Mouse (Mus musculus) MEL (cell line): ENCODE results near the gene Cdk4. TPM values are rescaled to one million over a fixed set of nuclear protein-coding genes. Genes with fewer than 3 reads are reported as not detected.
A peak's percentile ranks its signal among the peaks of the same experiment; 100 is the strongest.

Source experiments
- DNase-seq: peaks from one replicate; pipeline ENCODE4 v3.0.0; 2011; ENCODE audit warnings: low read depth, low spot score
- H3K27ac ChIP-seq: 2 replicates; pipeline ENCODE4 v1.5.1; 2012; ENCODE audit warnings: low read depth, mild to moderate bottlenecking, control low read depth, low read length, moderate library complexity; ENCODE audit not compliant: control insufficient read depth
- H3K27me3 ChIP-seq, 2 experiments: fragments of 150-350 bp in 1 of 2; sonication (generic) in 1 of 2; 2 replicates each; pipeline ENCODE4 v1.6.1; 2012; ENCODE audit warnings: low read length in 2 of 2, mild to moderate bottlenecking in 2 of 2, improper control_type of control experiment in 1 of 2, moderate library complexity in 1 of 2; ENCODE audit not compliant: insufficient read depth in 2 of 2, control insufficient read depth in 1 of 2
- H3K36me3 ChIP-seq, 2 experiments: 2 replicates each; pipeline ENCODE4 v1.6.1; 2012 to 2014; ENCODE audit warnings: low read length in 2 of 2, improper control_type of control experiment in 1 of 2, inconsistent platforms in 1 of 2, mild to moderate bottlenecking in 1 of 2; ENCODE audit not compliant: insufficient read depth in 2 of 2, control insufficient read depth in 1 of 2
- H3K4me1 ChIP-seq, 2 experiments: fragments of 150-350 bp in 1 of 2; sonication (generic) in 1 of 2; 2 replicates each; pipeline ENCODE4 v1.6.1; 2012; ENCODE audit warnings: low read length in 2 of 2, improper control_type of control experiment in 1 of 2, mild to moderate bottlenecking in 1 of 2; ENCODE audit not compliant: insufficient read depth in 2 of 2, control insufficient read depth in 1 of 2
- H3K4me3 ChIP-seq, 2 experiments: fragments of 150-350 bp in 1 of 2; sonication (generic) in 1 of 2; 2 replicates each; pipeline ENCODE4 v1.5.1; 2012; ENCODE audit warnings: low read depth in 2 of 2, low read length in 2 of 2, mild to moderate bottlenecking in 2 of 2, moderate library complexity in 2 of 2, control low read depth in 1 of 2, improper control_type of control experiment in 1 of 2; ENCODE audit not compliant: control insufficient read depth in 1 of 2, insufficient read depth in 1 of 2
- H3K79me2 ChIP-seq: 2 replicates; pipeline ENCODE4 v1.6.1; 2012; ENCODE audit warnings: mild to moderate bottlenecking, low read length, moderate library complexity; ENCODE audit not compliant: control insufficient read depth, poor library complexity, insufficient read depth
- H3K9ac ChIP-seq: 2 replicates; pipeline ENCODE4 v1.6.1; 2012; ENCODE audit warnings: low read depth, mild to moderate bottlenecking, control low read depth, low read length, moderate library complexity; ENCODE audit not compliant: control insufficient read depth, poor library complexity, severe bottlenecking
- H3K9me3 ChIP-seq: fragments of 150-350 bp; sonication (generic); replicated peaks from 2 replicates; pipeline ENCODE4 v1.6.1; 2012; ENCODE audit warnings: mild to moderate bottlenecking, low read length, improper control_type of control experiment, moderate library complexity; ENCODE audit not compliant: insufficient read depth
- CHD1 ChIP-seq: IDR thresholded peaks from 2 replicates; pipeline ENCODE4 v1.6.1; 2012; ENCODE audit warnings: low read depth, mild to moderate bottlenecking, inconsistent platforms, low read length, improper control_type of control experiment
- E2F4 ChIP-seq: IDR thresholded peaks from 2 replicates; pipeline ENCODE4 v1.6.1; 2011; ENCODE audit warnings: low read depth, low read length, improper control_type of control experiment, borderline replicate concordance
- ELF1 ChIP-seq: IDR thresholded peaks from 2 replicates; pipeline ENCODE4 v1.6.1; 2014; ENCODE audit warnings: low read depth, mild to moderate bottlenecking, inconsistent platforms, low read length, improper control_type of control experiment, moderate library complexity
- EP300 ChIP-seq, 2 experiments: IDR thresholded peaks; 2 replicates each; pipeline ENCODE4 v1.6.1; 2011; ENCODE audit warnings: improper control_type of control experiment in 2 of 2, low read length in 2 of 2, low read depth in 1 of 2, mild to moderate bottlenecking in 1 of 2
- ETS1 ChIP-seq: IDR thresholded peaks from 2 replicates; pipeline ENCODE4 v1.6.1; 2012; ENCODE audit warnings: low read depth, mild to moderate bottlenecking, inconsistent platforms, low read length, improper control_type of control experiment, moderate library complexity
- GABPA ChIP-seq: IDR thresholded peaks from 2 replicates; pipeline ENCODE4 v1.6.1; 2012; ENCODE audit warnings: low read depth, mild to moderate bottlenecking, inconsistent platforms, low read length, improper control_type of control experiment, moderate library complexity
- HCFC1 ChIP-seq: IDR thresholded peaks from 2 replicates; pipeline ENCODE4 v1.6.1; 2012; ENCODE audit warnings: low read depth, mild to moderate bottlenecking, inconsistent platforms, low read length, improper control_type of control experiment, moderate library complexity
- JUND ChIP-seq: IDR thresholded peaks from 2 replicates; pipeline ENCODE4 v1.6.1; 2011; ENCODE audit warnings: low read depth, mild to moderate bottlenecking, improper control_type of control experiment, low read length
- MAX ChIP-seq: IDR thresholded peaks from 2 replicates; pipeline ENCODE4 v1.6.1; 2011; ENCODE audit warnings: low read length, improper control_type of control experiment
- MEF2A ChIP-seq: IDR thresholded peaks from 2 replicates; pipeline ENCODE4 v1.6.1; 2014; ENCODE audit warnings: low read depth, mild to moderate bottlenecking, inconsistent platforms, low read length, improper control_type of control experiment; ENCODE audit not compliant: poor library complexity, insufficient replicate concordance, severe bottlenecking; ENCODE audit errors: extremely low read depth
- MXI1 ChIP-seq: IDR thresholded peaks from 2 replicates; pipeline ENCODE4 v1.6.1; 2011; ENCODE audit warnings: mild to moderate bottlenecking, low read depth, low read length, improper control_type of control experiment
- NELFE ChIP-seq: IDR thresholded peaks from 2 replicates; pipeline ENCODE4 v1.6.1; 2011; ENCODE audit warnings: low read depth, low read length, improper control_type of control experiment
- NRF1 ChIP-seq: IDR thresholded peaks from 2 replicates; pipeline ENCODE4 v1.6.1; 2014; ENCODE audit warnings: low read depth, mild to moderate bottlenecking, inconsistent platforms, low read length, improper control_type of control experiment, moderate library complexity; ENCODE audit not compliant: poor library complexity, insufficient read depth, severe bottlenecking
- SIN3A ChIP-seq: IDR thresholded peaks from 2 replicates; pipeline ENCODE4 v1.6.1; 2012; ENCODE audit warnings: low read length, improper control_type of control experiment, inconsistent platforms
- SMC3 ChIP-seq: IDR thresholded peaks from 2 replicates; pipeline ENCODE4 v1.6.1; 2011; ENCODE audit warnings: low read depth, low read length, improper control_type of control experiment
- TBP ChIP-seq: IDR thresholded peaks from 2 replicates; pipeline ENCODE4 v1.8.0; 2011; ENCODE audit warnings: low read depth, low read length, improper control_type of control experiment
- TCF12 ChIP-seq: IDR thresholded peaks from 2 replicates; pipeline ENCODE4 v1.6.1; 2014; ENCODE audit warnings: low read depth, mild to moderate bottlenecking, inconsistent platforms, low read length, improper control_type of control experiment, moderate library complexity
- UBTF ChIP-seq: IDR thresholded peaks from 2 replicates; pipeline ENCODE4 v1.6.1; 2012; ENCODE audit warnings: low read depth, mild to moderate bottlenecking, inconsistent platforms, low read length, improper control_type of control experiment, moderate library complexity, borderline replicate concordance; ENCODE audit not compliant: insufficient read depth
- USF2 ChIP-seq, 2 experiments: IDR thresholded peaks; 2 replicates each; pipeline ENCODE4 v1.6.1; 2011 to 2012; ENCODE audit warnings: improper control_type of control experiment in 2 of 2, low read length in 2 of 2, borderline replicate concordance in 1 of 2, inconsistent platforms in 1 of 2, low read depth in 1 of 2, mild to moderate bottlenecking in 1 of 2; ENCODE audit not compliant: insufficient read depth in 1 of 2
- ZC3H11A ChIP-seq: IDR thresholded peaks from 2 replicates; pipeline ENCODE4 v1.6.1; 2012; ENCODE audit warnings: low read depth, mild to moderate bottlenecking, inconsistent platforms, low read length, improper control_type of control experiment
- ZKSCAN1 ChIP-seq: IDR thresholded peaks from 2 replicates; pipeline ENCODE4 v1.6.1; 2012; ENCODE audit warnings: low read depth, mild to moderate bottlenecking, inconsistent platforms, low read length, improper control_type of control experiment, moderate library complexity
- ZMIZ1 ChIP-seq: IDR thresholded peaks from 2 replicates; pipeline ENCODE4 v1.6.1; 2012; ENCODE audit warnings: low read depth, mild to moderate bottlenecking, inconsistent platforms, low read length, improper control_type of control experiment, moderate library complexity
- ZNF384 ChIP-seq: IDR thresholded peaks from 2 replicates; pipeline ENCODE4 v1.6.1; 2012; ENCODE audit warnings: low read depth, mild to moderate bottlenecking, inconsistent platforms, low read length, improper control_type of control experiment
- polyA plus RNA-seq, 2 experiments: library from polyadenylated mRNA; stranded (reverse) in 1 of 2; unstranded in 1 of 2; fragments of >175 nt in 1 of 2; fragments of >200 nt in 1 of 2; gene quantifications; 2 replicates each; pipeline versions ENCODE4 v1.2.1 to v1.2.4; 2012; ENCODE audit warnings: low replicate concordance in 2 of 2, low read depth in 1 of 2; ENCODE audit not compliant: insufficient read length in 2 of 2, insufficient read depth in 1 of 2, missing spikeins in 1 of 2
- total RNA-seq: library from RNA; depleted of rRNA; stranded (reverse); fragments of 300-350 nt; gene quantifications from 2 replicates; pipeline ENCODE4 v1.2.3, GENCODE M21; 2012

Cdk4 gene
- total and polyA plus RNA-seq, 3 experiments, result 443 to 1,325 (median 843) TPM

DNA sequence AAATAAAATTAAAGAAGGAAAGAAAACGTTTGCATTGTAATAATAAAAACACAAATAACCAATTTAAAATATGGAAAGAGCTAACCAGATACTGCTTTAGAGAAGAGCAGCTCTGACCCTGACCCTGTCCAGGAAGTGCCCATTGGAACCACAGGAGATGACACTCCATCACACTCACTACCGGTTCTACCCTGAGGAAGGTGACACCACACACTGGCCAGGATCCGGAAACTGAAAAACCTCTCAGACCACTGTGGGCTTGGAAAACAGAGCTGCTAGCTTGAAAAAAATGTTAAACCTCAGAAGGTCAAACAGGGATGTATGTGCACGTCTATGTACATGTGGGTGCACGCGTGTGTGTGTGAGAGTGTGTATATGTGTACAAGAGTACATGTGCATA lies 37.8 kb downstream of the Cdk4 start:
- no peak overlapping the region for H3K4me3 ChIP-seq
- no peak overlapping the region for H3K9ac ChIP-seq
- no peaks in the 10 kb centered on the region for H3K79me2 ChIP-seq
- no peak for DNase-seq
- TF ChIP-seq UBTF (no peak), TBP (no peak), MXI1 (no peak), ZKSCAN1 (no peak), NELFE (no peak), ZC3H11A (no peak), GABPA (no peak), MEF2A (no peak), EP300 (IDR thresholded peaks at IDR 0.05; ENCODE audit: low read depth in 1 of 2, low read length in 2 of 2) (no peak), MAX (no peak), ZNF384 (no peak), NRF1 (no peak), USF2 (IDR thresholded peaks at IDR 0.05; ENCODE audit: borderline replicate concordance in 1 of 2, insufficient read depth in 1 of 2, low read depth in 1 of 2, low read length in 2 of 2) (no peak), JUND (no peak), ELF1 (no peak), ZMIZ1 (no peak), CHD1 (no peak)
- no peaks in the 10 kb centered on the region for H3K27me3 ChIP-seq
- no peak overlapping the region for H3K27ac ChIP-seq
- H3K4me1 ChIP-seq, result peaks cover 2 to 20% of the 10 kb centered on the region in 2 experiments
- peaks cover 2 to 7% of the 10 kb centered on the region in 2 experiments; a peak in 2 of 4 replicates for H3K36me3 ChIP-seq
- H3K9me3 ChIP-seq, result no peaks in the 10 kb centered on the region

DNA sequence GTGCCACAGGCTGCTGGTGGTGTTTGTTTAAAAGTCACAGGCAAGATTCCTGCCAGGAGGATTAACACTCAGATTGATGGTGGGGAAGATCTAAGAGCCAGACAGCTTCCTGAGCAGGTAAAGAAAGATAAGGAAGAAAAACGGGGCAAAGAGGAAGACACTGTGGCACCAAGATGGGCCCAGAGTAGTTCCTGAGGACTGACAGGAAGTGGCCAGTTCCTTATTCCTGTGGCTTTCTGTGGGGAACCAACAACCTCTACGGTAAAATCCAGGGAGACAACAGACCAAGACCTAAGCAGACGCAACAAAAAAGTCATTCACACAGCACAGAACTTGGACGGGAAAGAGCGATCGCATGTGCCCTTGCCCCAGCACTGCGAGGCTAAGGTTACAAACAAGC lies 40.3 kb downstream of the Cdk4 start:
- no peaks in the 10 kb centered on the region for H3K79me2 ChIP-seq
- H3K4me1 ChIP-seq, result peaks cover 6 to 30% of the 10 kb centered on the region in 2 experiments
- no peak overlapping the region for H3K4me3 ChIP-seq

More for the DNA sequence above, 40.3 kb downstream of the Cdk4 start:
- peak; percentile 32 for DNase-seq
- Histone ChIP-seq H3K9me3 (no peaks in the 10 kb centered on the region), H3K9ac (no peak overlapping the region), H3K27ac (no peak overlapping the region), H3K27me3 (no peaks in the 10 kb centered on the region), H3K36me3 (peaks cover 2 to 18% of the 10 kb centered on the region in 2 experiments)
- TF ChIP-seq JUND (no peak), SIN3A (no peak), E2F4 (no peak), TCF12 (no peak), SMC3 (no peak), ZMIZ1 (no peak), ZNF384 (no peak), GABPA (no peak), HCFC1 (no peak), NRF1 (no peak), ELF1 (no peak), NELFE (no peak), ETS1 (no peak), MEF2A (no peak), ZKSCAN1 (no peak)
